Mouse (Mus musculus): ENCODE results near the gene Stk32b. TPM values are rescaled to one million over a fixed set of nuclear protein-coding genes. Genes with fewer than 3 reads are reported as not detected.

The Stk32b gene
- polyA plus RNA-seq, 1 experiment from 2014 or later: 0.30 TPM

Other genes with a start within 250 kb of the Stk32b start
- gene Cytl1, start 18.3 kb upstream of the Stk32b start, polyA plus RNA-seq (2016; fragmentation: Nextera tagmentation; extraction: Ambion mirVana): 2.4 and 3.0 TPM in 2 replicates
- gene Msx1, start 107.4 kb upstream of the Stk32b start, polyA plus RNA-seq (2016; fragmentation: Nextera tagmentation; extraction: Ambion mirVana): 36.6 and 65.2 TPM in 2 replicates

Measured in heart, embryonic 10.5 days (tissue).